Mouse (Mus musculus): Measurements from ENCODE around the gene Rab11fip4. TPM values are rescaled to one million over a fixed set of nuclear protein-coding genes. Genes with fewer than 3 reads are reported as not detected.

Gene Rab11fip4
- polyA plus RNA-seq, 1 experiment from 2014 or later: 2.2 TPM

GRCm38 (mm10) chr11:79652921-79653575 lies 62.0 kb downstream of the Rab11fip4 start:
- ATAC-seq (replicated peaks; ENCODE audit: low FRiP score) (no peak), DNase-seq (ENCODE audit: low spot score) (no peak)
- no peaks in the 10 kb centered on the region; the same call in 1 of the 2 replicates for H3K4me1 ChIP-seq (replicated peaks; ENCODE audit: control insufficient read depth, insufficient read depth, low read length)
- no peak overlapping the region for H3K4me3 ChIP-seq (ENCODE audit: low read depth, low read length)
- H3K9me3 ChIP-seq (ENCODE audit: control insufficient read depth, low read length): no peaks in the 10 kb centered on the region
- no peaks in the 10 kb centered on the region for H3K27me3 ChIP-seq (replicated peaks; ENCODE audit: control insufficient read depth, insufficient read depth, low read length)
- WGBS: 78% methylated on average over 20 of the region's 20 CpGs
- H3K36me3 ChIP-seq (ENCODE audit: control insufficient read depth, insufficient read depth, low read length): no peaks in the 10 kb centered on the region
- no peak overlapping the region for H3K9ac ChIP-seq (ENCODE audit: low read depth, low read length)
- H3K4me2 ChIP-seq: no peak overlapping the region
- no peak overlapping the region for H3K27ac ChIP-seq (ENCODE audit: low read depth, low read length)

- WGBS: 71% methylated on average over 4 of the region's 4 CpGs
- no peaks in the 10 kb centered on the region for H3K36me3 ChIP-seq (ENCODE audit: control insufficient read depth, insufficient read depth, low read length)
- no peak for DNase-seq (ENCODE audit: low spot score)
- no peak overlapping the region for H3K4me2 ChIP-seq
- peak; percentile 49; the same call in 1 of the 2 replicates for ATAC-seq (replicated peaks; ENCODE audit: low FRiP score)
- H3K27ac ChIP-seq (ENCODE audit: low read depth, low read length): no peak overlapping the region
- H3K4me1 ChIP-seq (replicated peaks; ENCODE audit: control insufficient read depth, insufficient read depth, low read length): no peaks in the 10 kb centered on the region; the same call in 1 of the 2 replicates
- H3K27me3 ChIP-seq (replicated peaks; ENCODE audit: control insufficient read depth, insufficient read depth, low read length): no peaks in the 10 kb centered on the region
- H3K9ac ChIP-seq (ENCODE audit: low read depth, low read length): no peak overlapping the region
- no peak overlapping the region for H3K4me3 ChIP-seq (ENCODE audit: low read depth, low read length)
- H3K9me3 ChIP-seq (ENCODE audit: control insufficient read depth, low read length): no peaks in the 10 kb centered on the region
Observed at GRCm38 (mm10) chr11:79654407-79654831, 63.4 kb downstream of the Rab11fip4 start.

- 78% methylated on average over 7 of the region's 7 CpGs for WGBS
- Histone ChIP-seq H3K9ac (ENCODE audit: low read depth, low read length) (no peak overlapping the region), H3K4me3 (ENCODE audit: low read depth, low read length) (no peak overlapping the region), H3K27me3 (replicated peaks; ENCODE audit: control insufficient read depth, insufficient read depth, low read length) (no peaks in the 10 kb centered on the region; the same call in 1 of the 2 replicates), H3K9me3 (ENCODE audit: control insufficient read depth, low read length) (no peaks in the 10 kb centered on the region), H3K4me1 (replicated peaks; ENCODE audit: control insufficient read depth, insufficient read depth, low read length) (peaks cover under 1% of the 10 kb centered on the region), H3K36me3 (ENCODE audit: control insufficient read depth, insufficient read depth, low read length) (no peaks in the 10 kb centered on the region), H3K4me2 (no peak overlapping the region), H3K27ac (ENCODE audit: low read depth, low read length) (no peak overlapping the region)
- ATAC-seq (replicated peaks; ENCODE audit: low FRiP score): no peak
- DNase-seq (ENCODE audit: low spot score): no peak
Observed at GRCm38 (mm10) chr11:79655592-79655991, 64.6 kb downstream of the Rab11fip4 start.

DNA sequence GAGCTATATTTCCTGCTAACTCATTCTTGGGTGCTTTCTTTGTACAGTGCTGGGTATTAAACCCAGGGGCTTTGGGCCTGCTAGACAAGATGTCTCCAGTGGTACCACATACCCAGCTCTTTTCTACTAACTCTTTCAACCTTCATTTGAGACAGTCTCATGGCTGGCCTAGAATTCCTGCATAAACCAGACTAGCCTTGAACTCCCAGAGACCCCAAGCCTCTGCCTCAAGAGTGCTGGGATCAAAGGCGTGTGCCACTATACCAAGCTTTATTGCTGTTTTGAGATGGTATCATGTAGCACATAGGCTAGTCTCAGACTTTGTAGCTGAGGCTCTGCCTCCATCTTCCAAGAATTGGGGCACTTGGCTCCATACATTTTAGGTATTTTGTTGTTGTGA lies 65.5 kb downstream of the Rab11fip4 start:
- peaks cover 4% of the 10 kb centered on the region for H3K27me3 ChIP-seq (replicated peaks; ENCODE audit: control insufficient read depth, insufficient read depth, low read length)
- H3K36me3 ChIP-seq (ENCODE audit: control insufficient read depth, insufficient read depth, low read length): no peaks in the 10 kb centered on the region
- no peak overlapping the region for H3K27ac ChIP-seq (ENCODE audit: low read depth, low read length)

GRCm38 (mm10) chr11:79657053-79657452 lies 66.0 kb downstream of the Rab11fip4 start:
- Histone ChIP-seq H3K4me2 (no peak overlapping the region), H3K9ac (ENCODE audit: low read depth, low read length) (no peak overlapping the region), H3K36me3 (ENCODE audit: control insufficient read depth, insufficient read depth, low read length) (no peaks in the 10 kb centered on the region), H3K27me3 (replicated peaks; ENCODE audit: control insufficient read depth, insufficient read depth, low read length) (peaks cover 8% of the 10 kb centered on the region), H3K4me3 (ENCODE audit: low read depth, low read length) (no peak overlapping the region), H3K9me3 (ENCODE audit: control insufficient read depth, low read length) (no peaks in the 10 kb centered on the region), H3K4me1 (replicated peaks; ENCODE audit: control insufficient read depth, insufficient read depth, low read length) (peaks cover 10% of the 10 kb centered on the region), H3K27ac (ENCODE audit: low read depth, low read length) (no peak overlapping the region)
- DNase-seq (ENCODE audit: low spot score) (no peak), ATAC-seq (replicated peaks; ENCODE audit: low FRiP score) (no peak)
- WGBS: 73% methylated on average over 5 of the region's 5 CpGs

More for the DNA sequence above, 65.5 kb downstream of the Rab11fip4 start:
- ATAC-seq (replicated peaks; ENCODE audit: low FRiP score) (no peak), DNase-seq (ENCODE audit: low spot score) (no peak)
- H3K4me2 ChIP-seq: no peak overlapping the region
- H3K9me3 ChIP-seq (ENCODE audit: control insufficient read depth, low read length): no peaks in the 10 kb centered on the region
- H3K4me1 ChIP-seq (replicated peaks; ENCODE audit: control insufficient read depth, insufficient read depth, low read length): peaks cover 9% of the 10 kb centered on the region
- no peak overlapping the region for H3K9ac ChIP-seq (ENCODE audit: low read depth, low read length)
- H3K4me3 ChIP-seq (ENCODE audit: low read depth, low read length): no peak overlapping the region
- WGBS: 92% methylated on average over 1 of the region's 1 CpGs

GRCm38 (mm10) chr11:79658205-79658825 lies 67.3 kb downstream of the Rab11fip4 start:
- WGBS: 72% methylated on average over 10 of the region's 10 CpGs

GRCm38 (mm10) chr11:79660361-79661205 lies 69.6 kb downstream of the Rab11fip4 start:
- Histone ChIP-seq H3K36me3 (ENCODE audit: control insufficient read depth, insufficient read depth, low read length) (no peaks in the 10 kb centered on the region), H3K27ac (ENCODE audit: low read depth, low read length) (no peak overlapping the region), H3K4me1 (replicated peaks; ENCODE audit: control insufficient read depth, insufficient read depth, low read length) (peaks cover 28% of the 10 kb centered on the region), H3K4me3 (ENCODE audit: low read depth, low read length) (peak overlapping the region; percentile 60), H3K9ac (ENCODE audit: low read depth, low read length) (peak overlapping the region; percentile 58), H3K27me3 (replicated peaks; ENCODE audit: control insufficient read depth, insufficient read depth, low read length) (peaks cover 17% of the 10 kb centered on the region), H3K9me3 (ENCODE audit: control insufficient read depth, low read length) (no peaks in the 10 kb centered on the region), H3K4me2 (peak overlapping the region; percentile 98)
- DNase-seq (ENCODE audit: low spot score) (peak; percentile 81), ATAC-seq (replicated peaks; ENCODE audit: low FRiP score) (peak; percentile 79)
- 2% methylated on average over 68 of the region's 69 CpGs for WGBS

More at GRCm38 (mm10) chr11:79658205-79658825, 67.3 kb downstream of the Rab11fip4 start:
- no peak for DNase-seq (ENCODE audit: low spot score)
- H3K4me3 ChIP-seq (ENCODE audit: low read depth, low read length): no peak overlapping the region
- no peaks in the 10 kb centered on the region for H3K36me3 ChIP-seq (ENCODE audit: control insufficient read depth, insufficient read depth, low read length)
- no peak overlapping the region for H3K9ac ChIP-seq (ENCODE audit: low read depth, low read length)
- H3K4me1 ChIP-seq (replicated peaks; ENCODE audit: control insufficient read depth, insufficient read depth, low read length): peaks cover 23% of the 10 kb centered on the region
- H3K4me2 ChIP-seq: no peak overlapping the region
- no peak overlapping the region for H3K27ac ChIP-seq (ENCODE audit: low read depth, low read length)
- H3K9me3 ChIP-seq (ENCODE audit: control insufficient read depth, low read length): no peaks in the 10 kb centered on the region
- ATAC-seq (replicated peaks; ENCODE audit: low FRiP score): no peak
- peaks cover 17% of the 10 kb centered on the region for H3K27me3 ChIP-seq (replicated peaks; ENCODE audit: control insufficient read depth, insufficient read depth, low read length)

GRCm38 (mm10) chr11:79661877-79662545 lies 71.0 kb downstream of the Rab11fip4 start:
- no peak overlapping the region for H3K9ac ChIP-seq (ENCODE audit: low read depth, low read length)
- H3K4me3 ChIP-seq (ENCODE audit: low read depth, low read length): no peak overlapping the region
- H3K4me2 ChIP-seq: peak overlapping the region; percentile 98
- peaks cover 35% of the 10 kb centered on the region for H3K4me1 ChIP-seq (replicated peaks; ENCODE audit: control insufficient read depth, insufficient read depth, low read length)
- DNase-seq (ENCODE audit: low spot score): no peak
- 56% methylated on average over 6 of the region's 6 CpGs for WGBS
- H3K9me3 ChIP-seq (ENCODE audit: control insufficient read depth, low read length): no peaks in the 10 kb centered on the region
- H3K27me3 ChIP-seq (replicated peaks; ENCODE audit: control insufficient read depth, insufficient read depth, low read length): peaks cover 22% of the 10 kb centered on the region
- no peak for ATAC-seq (replicated peaks; ENCODE audit: low FRiP score)
- no peaks in the 10 kb centered on the region for H3K36me3 ChIP-seq (ENCODE audit: control insufficient read depth, insufficient read depth, low read length)
- no peak overlapping the region for H3K27ac ChIP-seq (ENCODE audit: low read depth, low read length)

Measured in liver, embryonic 11.5 days (tissue).